Mouse (Mus musculus): ENCODE measurements at regions not wholly inside any gene's neighbourhood (a gene's known extent, or its start where the extent isn't known, plus 50 kb on each side); places are given as distances from the start of the nearest gene placed in this dataset.

GRCm38 (mm10) chr6:117356101-117356500 is 187.8 kb downstream of the Cxcl12 start:
- peak; percentile 82 for ATAC-seq
- 62% methylated on average over 1 of the region's 1 CpGs for WGBS

DNA sequence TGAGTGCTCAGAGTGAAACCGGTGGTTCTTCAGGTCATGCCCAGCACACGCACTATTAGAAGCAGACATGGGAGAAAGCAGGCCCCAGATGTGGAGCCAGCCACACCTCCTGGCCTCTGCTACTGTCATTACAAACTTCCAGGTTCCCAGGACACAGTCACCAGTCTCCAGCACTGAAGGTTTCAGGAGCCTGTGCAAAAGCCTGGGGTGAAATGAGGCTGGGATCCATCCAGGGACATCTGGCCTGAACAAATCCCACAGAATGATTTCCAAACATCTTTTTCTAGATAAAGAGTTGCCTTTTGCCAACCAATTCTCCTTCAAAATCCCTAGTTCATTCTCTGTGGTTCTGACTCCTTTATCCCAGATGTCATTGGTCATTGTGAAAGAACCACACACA is 191.1 kb downstream of the Cxcl12 start:
- no peak overlapping the region for H3K27ac ChIP-seq (ENCODE audit: low read depth, low read length)
- TF ChIP-seq CTCF (IDR thresholded peaks at IDR 0.05; ENCODE audit: low read depth) = no peak
- no peak overlapping the region for H3K4me2 ChIP-seq (ENCODE audit: low read depth)
- no peaks in the 10 kb centered on the region for H3K4me1 ChIP-seq (ENCODE audit: insufficient read depth)
- no peak for ATAC-seq
- H3K4me3 ChIP-seq (ENCODE audit: low read depth, low read length) = no peak overlapping the region
- H3K36me3 ChIP-seq (ENCODE audit: insufficient read depth) = no peaks in the 10 kb centered on the region
- no peaks in the 10 kb centered on the region for H3K27me3 ChIP-seq (ENCODE audit: insufficient read depth, low read length)
- 97% methylated on average over 2 of the region's 2 CpGs for WGBS
- DNase-seq = no peak
- no peaks in the 10 kb centered on the region for H3K9me3 ChIP-seq (ENCODE audit: low read length)
- no peak overlapping the region for H3K9ac ChIP-seq

More at GRCm38 (mm10) chr6:117356101-117356500, 187.8 kb downstream of the Cxcl12 start:
- no peak overlapping the region for H3K4me2 ChIP-seq (ENCODE audit: low read depth)
- no peak overlapping the region for H3K4me3 ChIP-seq (ENCODE audit: low read depth, low read length)
- no peaks in the 10 kb centered on the region for H3K36me3 ChIP-seq (ENCODE audit: insufficient read depth)
- TF ChIP-seq CTCF (IDR thresholded peaks at IDR 0.05; ENCODE audit: low read depth) = no peak
- H3K9ac ChIP-seq = no peak overlapping the region
- H3K27me3 ChIP-seq (ENCODE audit: insufficient read depth, low read length) = no peaks in the 10 kb centered on the region
- no peak overlapping the region for H3K27ac ChIP-seq (ENCODE audit: low read depth, low read length)
- no peaks in the 10 kb centered on the region for H3K9me3 ChIP-seq (ENCODE audit: low read length)
- no peaks in the 10 kb centered on the region for H3K4me1 ChIP-seq (ENCODE audit: insufficient read depth)
- DNase-seq = peak; percentile 67

- H3K4me1 ChIP-seq (ENCODE audit: insufficient read depth) = no peaks in the 10 kb centered on the region
- no peak for ATAC-seq
- TF ChIP-seq CTCF (IDR thresholded peaks at IDR 0.05; ENCODE audit: low read depth) = no peak
- H3K9me3 ChIP-seq (ENCODE audit: low read length) = no peaks in the 10 kb centered on the region
- no peak for DNase-seq
- H3K27me3 ChIP-seq (ENCODE audit: insufficient read depth, low read length) = no peaks in the 10 kb centered on the region
- 81% methylated on average over 6 of the region's 6 CpGs for WGBS
- H3K4me2 ChIP-seq (ENCODE audit: low read depth) = no peak overlapping the region
- H3K4me3 ChIP-seq (ENCODE audit: low read depth, low read length) = no peak overlapping the region
- no peak overlapping the region for H3K27ac ChIP-seq (ENCODE audit: low read depth, low read length)
- no peaks in the 10 kb centered on the region for H3K36me3 ChIP-seq (ENCODE audit: insufficient read depth)
- no peak overlapping the region for H3K9ac ChIP-seq
Observed at GRCm38 (mm10) chr6:117366563-117366962, 198.2 kb downstream of the Cxcl12 start.

DNA sequence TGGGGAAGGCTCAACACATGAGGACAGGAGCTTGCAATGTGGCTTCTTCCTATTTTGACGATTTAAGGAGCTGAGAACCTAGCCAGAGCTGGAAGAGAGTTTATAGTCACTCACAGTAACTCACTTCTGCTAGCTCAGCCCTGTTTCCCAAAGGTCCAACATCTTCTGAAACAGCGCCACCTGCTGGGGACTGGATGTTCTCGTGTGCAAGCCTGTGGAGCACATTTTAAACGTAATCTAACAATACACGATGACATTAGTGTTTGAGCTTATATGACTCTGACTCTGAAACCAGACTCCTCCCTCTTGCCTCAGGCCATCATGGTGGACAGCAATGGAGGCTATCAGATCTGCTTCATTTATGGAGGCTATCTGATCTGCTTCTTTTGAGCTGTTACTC is 207.7 kb downstream of the Cxcl12 start:
- DNase-seq (no peak), ATAC-seq (no peak)
- Histone ChIP-seq H3K9me3 (ENCODE audit: low read length) (no peaks in the 10 kb centered on the region), H3K36me3 (ENCODE audit: insufficient read depth) (no peaks in the 10 kb centered on the region), H3K4me2 (ENCODE audit: low read depth) (no peak overlapping the region), H3K4me3 (ENCODE audit: low read depth, low read length) (no peak overlapping the region), H3K4me1 (ENCODE audit: insufficient read depth) (no peaks in the 10 kb centered on the region), H3K27me3 (ENCODE audit: insufficient read depth, low read length) (no peaks in the 10 kb centered on the region), H3K9ac (no peak overlapping the region), H3K27ac (ENCODE audit: low read depth, low read length) (no peak overlapping the region)
- TF ChIP-seq CTCF (IDR thresholded peaks at IDR 0.05; ENCODE audit: low read depth) = peak; percentile 31
- WGBS = 92% methylated on average over 5 of the region's 5 CpGs

DNA sequence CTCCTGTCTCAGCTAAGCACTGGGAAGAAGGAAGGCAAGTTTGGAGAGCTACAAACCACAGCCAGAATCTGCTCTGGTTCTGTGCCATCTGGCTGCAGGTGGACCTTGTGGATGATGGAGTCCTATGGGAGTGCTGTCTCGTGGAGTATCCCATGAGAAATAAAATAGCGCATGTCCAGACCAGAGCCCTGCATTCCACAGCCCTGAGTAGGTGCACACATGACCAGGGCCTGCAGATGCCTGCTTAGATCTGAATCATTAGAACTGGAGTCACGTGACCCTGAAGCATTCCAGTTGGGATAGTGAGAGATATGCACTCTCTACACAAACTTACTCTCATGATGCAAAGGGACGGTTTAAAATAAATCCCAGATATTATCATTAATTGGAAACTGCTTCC is 211.6 kb downstream of the Cxcl12 start:
- no peak overlapping the region for H3K27ac ChIP-seq (ENCODE audit: low read depth, low read length)
- no peak overlapping the region for H3K4me3 ChIP-seq (ENCODE audit: low read depth, low read length)
- no peaks in the 10 kb centered on the region for H3K36me3 ChIP-seq (ENCODE audit: insufficient read depth)
- whole genome bisulfite sequencing = 91% methylated on average over 4 of the region's 4 CpGs
- DNase-seq (no peak), ATAC-seq (no peak)
- no peaks in the 10 kb centered on the region for H3K4me1 ChIP-seq (ENCODE audit: insufficient read depth)
- H3K4me2 ChIP-seq (ENCODE audit: low read depth) = no peak overlapping the region
- H3K9ac ChIP-seq = no peak overlapping the region
- H3K9me3 ChIP-seq (ENCODE audit: low read length) = no peaks in the 10 kb centered on the region
- no peaks in the 10 kb centered on the region for H3K27me3 ChIP-seq (ENCODE audit: insufficient read depth, low read length)
- no peak for TF ChIP-seq CTCF (IDR thresholded peaks at IDR 0.05; ENCODE audit: low read depth)

- no peaks in the 10 kb centered on the region for H3K36me3 ChIP-seq (ENCODE audit: insufficient read depth)
- 89% methylated on average over 7 of the region's 7 CpGs for WGBS
- H3K4me3 ChIP-seq (ENCODE audit: low read depth, low read length) = no peak overlapping the region
- H3K9ac ChIP-seq = no peak overlapping the region
- no peak for TF ChIP-seq CTCF (IDR thresholded peaks at IDR 0.05; ENCODE audit: low read depth)
- H3K27ac ChIP-seq (ENCODE audit: low read depth, low read length) = no peak overlapping the region
- H3K4me1 ChIP-seq (ENCODE audit: insufficient read depth) = no peaks in the 10 kb centered on the region
- no peak for ATAC-seq
- H3K9me3 ChIP-seq (ENCODE audit: low read length) = no peaks in the 10 kb centered on the region
- no peak for DNase-seq
- no peaks in the 10 kb centered on the region for H3K27me3 ChIP-seq (ENCODE audit: insufficient read depth, low read length)
- no peak overlapping the region for H3K4me2 ChIP-seq (ENCODE audit: low read depth)
Observed at GRCm38 (mm10) chr6:117390233-117390848, 222.0 kb downstream of the Cxcl12 start.

- no peak overlapping the region for H3K4me2 ChIP-seq (ENCODE audit: low read depth)
- no peak for TF ChIP-seq CTCF (IDR thresholded peaks at IDR 0.05; ENCODE audit: low read depth)
- H3K4me1 ChIP-seq (ENCODE audit: insufficient read depth) = no peaks in the 10 kb centered on the region
- H3K9ac ChIP-seq = no peak overlapping the region
- no peak overlapping the region for H3K4me3 ChIP-seq (ENCODE audit: low read depth, low read length)
- H3K36me3 ChIP-seq (ENCODE audit: insufficient read depth) = no peaks in the 10 kb centered on the region
- no peaks in the 10 kb centered on the region for H3K27me3 ChIP-seq (ENCODE audit: insufficient read depth, low read length)
- no peak for DNase-seq
- ATAC-seq = no peak
- H3K9me3 ChIP-seq (ENCODE audit: low read length) = no peaks in the 10 kb centered on the region
- no peak overlapping the region for H3K27ac ChIP-seq (ENCODE audit: low read depth, low read length)
Observed at GRCm38 (mm10) chr6:117393480-117393879, 225.1 kb downstream of the Cxcl12 start.

All from forebrain, postnatal 0 days (tissue).